Mouse (Mus musculus) hindbrain, embryonic 14.5 days (tissue): Measurements from ENCODE around the gene Pcyt1a. TPM values are rescaled to one million over a fixed set of nuclear protein-coding genes. Genes with fewer than 3 reads are reported as not detected.
"Not testable (repeated sequence)": the region's sequence is repeated elsewhere in the genome, so short reads cannot be mapped to it uniquely, and the experiment has no call there.

Experiments
- ATAC-seq: fragments of 200-750 bp; cut with Nextera tagmentation; 2 replicates; pipeline ENCODE4 v1.8.0; 2017; ENCODE audit warnings: moderate number of reproducible peaks, mild to moderate bottlenecking, moderate TSS enrichment, moderate library complexity; ENCODE audit not compliant: low FRiP score
- DNase-seq: peaks from one replicate; pipeline ENCODE4 v3.0.0-alpha.2; 2015; ENCODE audit warnings: low spot score
- H3K27ac ChIP-seq: fragments of 300-500 bp; sonication (generic); 2 replicates; pipeline ENCODE4 v1.5.1; 2014; ENCODE audit warnings: mild to moderate bottlenecking, moderate library complexity
- H3K27me3 ChIP-seq: fragments of 300-500 bp; sonication (generic); 2 replicates; pipeline ENCODE4 v1.6.1; 2014; ENCODE audit warnings: mild to moderate bottlenecking, low read length, mixed read lengths; ENCODE audit not compliant: control insufficient read depth, insufficient read depth
- H3K36me3 ChIP-seq: fragments of 300-500 bp; sonication (generic); replicated peaks from 2 replicates; pipeline ENCODE4 v1.6.1; 2014; ENCODE audit not compliant: control insufficient read depth, insufficient read depth
- H3K4me1 ChIP-seq: fragments of 300-500 bp; sonication (generic); replicated peaks from 2 replicates; pipeline ENCODE4 v1.6.1; 2014; ENCODE audit warnings: antibody characterized with exemption, low read length, mixed read lengths; ENCODE audit not compliant: control insufficient read depth, insufficient read depth
- H3K4me2 ChIP-seq: fragments of 300-500 bp; sonication (generic); replicated peaks from 2 replicates; pipeline ENCODE4 v1.6.1; 2014; ENCODE audit warnings: mild to moderate bottlenecking, moderate library complexity
- H3K4me3 ChIP-seq: fragments of 300-500 bp; sonication (generic); replicated peaks from 2 replicates; pipeline ENCODE4 v1.5.1; 2014; ENCODE audit warnings: mild to moderate bottlenecking, low read length
- H3K9ac ChIP-seq: fragments of 300-500 bp; sonication (generic); 2 replicates; pipeline ENCODE4 v1.6.1; 2014
- H3K9me3 ChIP-seq: fragments of 300-500 bp; sonication (generic); 2 replicates; pipeline ENCODE4 v1.6.1; 2016; ENCODE audit warnings: low read length; ENCODE audit not compliant: control insufficient read depth
- WGBS: fragments of 180-500 bp; shearing (Covaris S2); extraction: QIAGEN DNeasy Blood & Tissue Kit; methylation state at CpG from one replicate; pipeline ENCODE4 v1.1.7; 2014; 5-methylcytosine and 5-hydroxymethylcytosine counted together
- polyA plus RNA-seq: library from polyadenylated mRNA; unstranded; fragments of >200 nt; fragmentation: Nextera tagmentation; extraction: Ambion mirVana; gene quantifications from 2 replicates; pipeline ENCODE4 v1.2.1, GENCODE M21; 2014

Gene Pcyt1a
- polyA plus RNA-seq, 1 experiment from 2014 or later: 53.1 TPM

DNA sequence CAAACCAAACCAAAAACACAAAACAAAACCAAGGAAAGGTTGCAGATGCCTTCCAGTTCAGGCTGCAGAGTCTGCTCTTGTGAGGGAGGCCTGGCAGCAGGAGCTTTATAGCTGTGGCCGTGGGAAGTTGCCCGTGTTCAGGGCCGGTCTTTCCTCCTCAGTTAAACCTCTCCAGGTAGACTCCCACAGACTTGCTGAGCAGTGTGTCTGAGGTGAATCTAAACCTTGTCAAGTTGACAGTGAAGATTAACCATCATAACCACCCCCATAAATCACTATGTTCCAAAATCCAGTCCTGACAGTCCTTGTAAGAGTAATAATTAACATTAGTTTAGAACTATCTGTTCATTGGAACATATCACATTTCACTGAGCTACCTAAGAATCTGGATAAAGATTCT is 3.2 kb upstream of the Pcyt1a start:
- no peaks in the 10 kb centered on the region for H3K36me3 ChIP-seq
- no peak overlapping the region for H3K9ac ChIP-seq
- H3K4me3 ChIP-seq: no peak overlapping the region
- H3K4me1 ChIP-seq: peaks cover 16% of the 10 kb centered on the region
- no peaks in the 10 kb centered on the region for H3K9me3 ChIP-seq
- no peak overlapping the region for H3K27ac ChIP-seq
- ATAC-seq (no peak), DNase-seq (no peak)
- WGBS: 89% methylated on average over 3 of the region's 3 CpGs
- no peak overlapping the region for H3K4me2 ChIP-seq
- no peaks in the 10 kb centered on the region for H3K27me3 ChIP-seq

GRCm38 (mm10) chr16:32431047-32431591 is 398 bp downstream of the Pcyt1a start:
- Histone ChIP-seq H3K9ac (peak overlapping the region; percentile 89), H3K27me3 (no peaks in the 10 kb centered on the region), H3K4me2 (peak overlapping the region; percentile 87), H3K36me3 (no peaks in the 10 kb centered on the region), H3K27ac (peak overlapping the region; percentile 91), H3K4me1 (peaks cover 16% of the 10 kb centered on the region), H3K4me3 (peak overlapping the region; percentile 89), H3K9me3 (no peaks in the 10 kb centered on the region)
- DNase-seq (peak; percentile 24), ATAC-seq (peak; percentile 77)
- WGBS: 1% methylated on average over 28 of the region's 28 CpGs

DNA sequence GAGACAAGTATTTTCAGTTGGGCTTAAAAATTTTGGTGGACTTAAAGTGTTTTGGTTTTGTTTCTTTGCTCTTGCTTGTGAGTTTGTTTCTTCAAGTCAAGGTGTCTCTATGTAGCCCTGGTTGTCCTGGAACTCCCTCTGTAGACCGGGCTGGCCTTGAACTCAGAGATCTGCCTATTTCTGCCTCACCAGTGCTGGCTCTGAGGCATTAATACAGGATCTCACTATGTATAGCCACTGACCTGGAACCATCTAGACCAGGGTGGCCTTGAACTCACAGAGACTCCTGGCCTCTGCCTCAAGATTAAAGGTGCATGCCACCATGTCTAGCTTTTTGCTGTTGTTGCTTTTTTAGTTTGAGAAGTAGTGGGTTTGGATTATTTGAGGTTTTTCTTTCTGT is 1.2 kb downstream of the Pcyt1a start:
- H3K4me3 ChIP-seq: peak overlapping the region; percentile 89
- peaks cover 16% of the 10 kb centered on the region for H3K4me1 ChIP-seq
- 92% methylated on average over 1 of the region's 1 CpGs for WGBS
- H3K9ac ChIP-seq: peak overlapping the region; percentile 89; the same call in 1 of the 2 replicates
- no peak overlapping the region for H3K27ac ChIP-seq
- peak overlapping the region; percentile 87 for H3K4me2 ChIP-seq
- DNase-seq: no peak
- no peaks in the 10 kb centered on the region for H3K27me3 ChIP-seq
- no peaks in the 10 kb centered on the region for H3K9me3 ChIP-seq
- no peaks in the 10 kb centered on the region for H3K36me3 ChIP-seq
- no peak for ATAC-seq

- Histone ChIP-seq H3K4me3 (no peak overlapping the region), H3K27me3 (no peaks in the 10 kb centered on the region), H3K9ac (no peak overlapping the region), H3K4me1 (peaks cover 16% of the 10 kb centered on the region), H3K36me3 (no peaks in the 10 kb centered on the region), H3K27ac (no peak overlapping the region), H3K4me2 (no peak overlapping the region), H3K9me3 (no peaks in the 10 kb centered on the region)
- WGBS: 88% methylated on average over 2 of the region's 2 CpGs
- ATAC-seq: no peak
- DNase-seq: no peak
Measured at GRCm38 (mm10) chr16:32433138-32433537, 2.4 kb downstream of the Pcyt1a start.

GRCm38 (mm10) chr16:32434066-32434465 is 3.3 kb downstream of the Pcyt1a start:
- H3K27ac ChIP-seq: no peak overlapping the region
- 75% methylated on average over 6 of the region's 6 CpGs for WGBS
- H3K4me2 ChIP-seq: no peak overlapping the region
- DNase-seq: no peak
- no peaks in the 10 kb centered on the region for H3K27me3 ChIP-seq
- H3K4me1 ChIP-seq: peaks cover 16% of the 10 kb centered on the region
- H3K4me3 ChIP-seq: no peak overlapping the region
- H3K9ac ChIP-seq: no peak overlapping the region
- H3K36me3 ChIP-seq: no peaks in the 10 kb centered on the region
- no peak for ATAC-seq
- H3K9me3 ChIP-seq: no peaks in the 10 kb centered on the region

DNA sequence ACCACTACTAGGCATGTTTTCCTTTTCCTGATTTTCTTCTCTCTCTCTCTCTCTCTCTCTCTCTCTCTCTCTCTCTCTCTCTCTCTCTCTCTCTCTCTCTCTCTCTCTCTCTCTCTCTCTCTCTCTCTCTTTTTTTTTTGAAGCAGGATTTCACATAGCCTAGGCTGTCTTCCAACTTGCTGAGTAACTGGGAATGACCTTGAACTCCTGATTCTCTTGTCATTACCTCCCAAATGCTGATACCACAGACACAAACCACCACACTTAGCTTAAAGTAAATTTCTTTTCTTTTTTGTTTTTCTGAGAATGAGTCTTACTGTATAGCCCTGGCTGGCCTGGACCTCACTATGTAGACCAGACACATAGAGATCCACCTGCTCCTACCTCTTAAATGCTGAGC is 4.0 kb downstream of the Pcyt1a start:
- Histone ChIP-seq H3K4me3 (no peak overlapping the region), H3K9me3 (no peaks in the 10 kb centered on the region), H3K36me3 (no peaks in the 10 kb centered on the region), H3K27me3 (no peaks in the 10 kb centered on the region), H3K4me2 (no peak overlapping the region), H3K9ac (no peak overlapping the region), H3K4me1 (peaks cover 12% of the 10 kb centered on the region), H3K27ac (no peak overlapping the region)
- ATAC-seq (no peak), DNase-seq (no peak)

GRCm38 (mm10) chr16:32436657-32437056 is 5.9 kb downstream of the Pcyt1a start:
- Histone ChIP-seq H3K27me3 (no peaks in the 10 kb centered on the region), H3K27ac (no peak overlapping the region), H3K4me2 (no peak overlapping the region), H3K9ac (no peak overlapping the region), H3K36me3 (no peaks in the 10 kb centered on the region; the same call in 1 of the 2 replicates), H3K4me1 (peaks cover 5% of the 10 kb centered on the region), H3K4me3 (no peak overlapping the region), H3K9me3 (no peaks in the 10 kb centered on the region)
- ATAC-seq (no peak), DNase-seq (no peak)
- 81% methylated on average over 1 of the region's 1 CpGs for WGBS

GRCm38 (mm10) chr16:32437266-32437665 is 6.5 kb downstream of the Pcyt1a start:
- no peak overlapping the region for H3K4me2 ChIP-seq
- ATAC-seq (no peak), DNase-seq (no peak)
- no peaks in the 10 kb centered on the region for H3K27me3 ChIP-seq
- no peaks in the 10 kb centered on the region for H3K9me3 ChIP-seq
- H3K27ac ChIP-seq: no peak overlapping the region
- H3K36me3 ChIP-seq: no peaks in the 10 kb centered on the region; the same call in 1 of the 2 replicates
- no peak overlapping the region for H3K4me3 ChIP-seq
- H3K4me1 ChIP-seq: no peaks in the 10 kb centered on the region
- no peak overlapping the region for H3K9ac ChIP-seq
- WGBS: 97% methylated on average over 1 of the region's 1 CpGs

DNA sequence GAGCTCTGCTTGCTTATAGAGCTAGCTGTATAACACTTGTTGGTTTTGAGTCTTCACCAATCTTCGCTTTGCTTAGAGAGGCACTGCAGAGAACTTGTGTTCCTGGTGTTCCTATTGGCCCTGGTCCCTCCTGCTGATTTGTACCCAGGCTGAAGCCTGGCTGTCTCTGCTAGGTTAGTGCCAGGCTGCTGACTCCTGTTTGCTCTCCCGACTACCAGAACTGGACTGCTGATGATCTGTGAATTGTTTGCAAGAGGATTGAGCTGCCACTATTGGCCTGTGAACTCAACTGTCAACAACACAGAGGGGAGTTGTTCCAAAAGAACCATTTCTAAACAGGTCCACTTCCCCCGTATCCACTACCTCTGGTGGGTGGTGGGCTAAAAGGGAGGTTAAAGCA is 10.7 kb downstream of the Pcyt1a start:
- DNase-seq (no peak), ATAC-seq (no peak)
- H3K27ac ChIP-seq: no peak overlapping the region
- WGBS: 88% methylated on average over 3 of the region's 3 CpGs
- no peaks in the 10 kb centered on the region for H3K9me3 ChIP-seq
- no peaks in the 10 kb centered on the region for H3K4me1 ChIP-seq
- H3K9ac ChIP-seq: no peak overlapping the region
- H3K4me3 ChIP-seq: no peak overlapping the region
- no peaks in the 10 kb centered on the region; the same call in 1 of the 2 replicates for H3K36me3 ChIP-seq
- no peaks in the 10 kb centered on the region for H3K27me3 ChIP-seq
- no peak overlapping the region for H3K4me2 ChIP-seq

DNA sequence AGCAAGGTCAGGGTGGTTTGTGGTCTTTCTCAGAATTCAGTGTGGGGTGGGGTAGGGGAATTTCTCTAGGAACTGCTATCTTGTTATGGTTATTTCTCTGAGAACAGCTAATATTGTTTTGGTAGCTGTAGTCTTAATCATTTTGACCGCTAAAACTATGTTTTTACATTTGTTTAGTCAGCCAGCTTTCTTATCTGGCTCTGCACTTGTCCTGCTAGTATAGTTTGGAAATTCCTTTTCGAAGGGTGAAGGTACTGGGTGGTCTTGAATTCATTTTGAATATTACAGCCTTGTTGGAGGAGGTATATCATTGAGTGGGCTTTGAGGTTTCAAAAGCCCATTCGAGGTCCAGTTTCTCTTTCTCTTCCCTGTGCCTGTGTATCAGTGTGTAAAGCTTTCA is 13.9 kb downstream of the Pcyt1a start:
- H3K4me2 ChIP-seq, ATAC-seq, H3K27me3 ChIP-seq, H3K4me3 ChIP-seq, H3K36me3 ChIP-seq, H3K9ac ChIP-seq, DNase-seq, H3K27ac ChIP-seq, H3K4me1 ChIP-seq, H3K9me3 ChIP-seq: not testable (repeated sequence)
- 93% methylated on average over 3 of the region's 3 CpGs for WGBS
